Mouse (Mus musculus) Muller cell, postnatal 12 days (primary cell): ENCODE measurements around the gene Chrna1.
"Not testable (repeated sequence)": the region's sequence is repeated elsewhere in the genome, so short reads cannot be mapped to it uniquely, and the experiment has no call there.

ENCODE experiments used
- DNase-seq: peaks from one replicate; pipeline ENCODE4 v3.0.0-alpha.2; 2015; ENCODE audit errors: inconsistent ontology term

Gene Chrna1

DNA sequence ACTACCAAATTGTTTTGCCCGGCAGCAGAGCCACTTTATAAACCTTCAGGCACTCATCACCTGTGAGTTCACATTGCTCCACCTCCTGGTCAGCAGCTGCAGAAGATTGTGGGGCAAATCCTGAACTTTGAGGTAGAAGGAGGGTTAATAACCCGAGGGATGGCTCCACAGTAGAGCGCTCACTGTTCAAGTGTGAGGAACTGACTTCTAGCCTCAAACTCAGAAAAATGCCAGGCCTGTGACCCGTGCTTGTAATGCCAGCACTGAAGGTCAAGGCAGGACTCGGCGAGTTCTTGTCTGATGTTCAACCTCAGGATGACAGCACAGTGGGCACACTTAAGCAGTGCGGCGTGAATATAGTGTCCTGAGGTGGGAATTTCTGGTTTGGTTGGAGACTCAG, 22.2 kb downstream of the Chrna1 start:
- DNase-seq, result no peak

DNA sequence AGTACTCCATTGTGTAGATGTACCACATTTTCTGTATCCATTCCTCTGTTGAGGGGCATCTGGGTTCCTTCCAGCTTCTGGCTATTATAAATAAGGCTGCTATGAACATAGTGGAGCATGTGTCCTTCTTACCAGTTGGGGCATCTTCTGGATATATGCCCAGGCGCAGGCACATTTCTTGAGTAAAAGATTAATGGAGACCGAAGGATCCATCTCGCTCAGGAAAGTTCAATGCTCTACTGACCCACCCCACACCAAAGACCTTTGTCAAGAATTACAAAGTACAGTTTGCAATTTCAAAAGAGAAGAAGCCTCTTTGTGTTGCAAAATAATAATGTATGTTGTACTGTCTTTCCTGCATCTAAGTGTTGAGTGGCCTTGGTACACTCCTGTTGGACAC, 23.1 kb downstream of the Chrna1 start:
- not testable (repeated sequence) for DNase-seq

DNA sequence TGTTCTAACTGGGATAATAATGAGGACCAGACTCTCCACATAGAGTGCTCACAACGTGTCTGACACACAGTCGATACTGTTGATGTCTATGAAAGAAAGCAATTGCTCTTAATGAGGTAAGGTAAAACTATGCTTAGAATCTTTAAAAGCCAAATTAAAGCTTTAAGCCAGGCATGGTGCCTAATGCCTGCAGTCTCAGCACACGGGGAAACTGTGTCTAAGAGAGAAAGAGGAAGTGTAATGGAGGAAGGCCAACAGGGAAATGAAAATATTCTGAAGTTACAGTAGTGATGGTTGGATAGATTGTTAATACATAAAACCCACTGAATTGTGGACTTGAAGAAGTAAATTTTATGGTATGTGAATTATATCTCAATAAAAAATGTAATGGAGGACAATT, 25.7 kb downstream of the Chrna1 start:
- DNase-seq, result no peak

DNA sequence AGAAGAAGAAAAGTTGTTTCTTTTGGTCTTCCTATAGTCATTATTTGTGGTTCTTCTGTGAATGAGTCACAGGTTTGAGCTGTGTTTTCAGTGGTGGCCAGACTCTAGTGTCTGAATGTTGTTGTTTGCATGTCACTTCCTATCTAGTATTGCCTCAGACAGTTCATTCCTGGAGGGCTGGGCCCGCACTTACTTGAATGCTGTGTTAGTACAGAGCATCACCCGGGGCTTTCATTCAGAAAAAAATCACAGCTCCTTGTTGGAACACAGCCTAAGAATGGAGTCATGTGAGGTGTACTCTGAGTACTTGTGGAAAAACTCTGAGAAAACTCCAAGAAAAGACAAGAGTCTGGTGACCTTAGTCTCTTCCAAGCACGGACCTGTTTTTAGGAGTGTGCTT, 27.2 kb downstream of the Chrna1 start:
- DNase-seq, result no peak

DNA sequence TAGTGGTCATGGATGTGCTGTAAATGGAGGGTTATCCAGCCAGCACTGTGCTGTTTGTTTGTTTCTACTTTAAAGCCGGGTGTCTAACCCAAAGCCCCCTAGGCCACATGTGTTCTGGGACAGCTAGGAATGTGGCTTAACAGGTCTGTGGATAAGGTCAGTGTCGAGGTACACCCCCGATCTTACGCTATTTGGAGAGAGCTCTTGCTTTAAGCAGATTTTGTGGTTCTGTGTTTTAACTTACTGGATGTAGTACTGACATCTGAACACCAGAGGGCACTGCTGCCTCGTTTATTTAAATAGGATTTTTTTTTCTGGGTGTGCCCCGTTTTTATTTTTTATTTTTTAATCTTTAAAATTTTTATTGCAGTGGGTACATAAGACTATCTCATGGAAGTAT, 29.4 kb downstream of the Chrna1 start:
- no peak for DNase-seq

DNA sequence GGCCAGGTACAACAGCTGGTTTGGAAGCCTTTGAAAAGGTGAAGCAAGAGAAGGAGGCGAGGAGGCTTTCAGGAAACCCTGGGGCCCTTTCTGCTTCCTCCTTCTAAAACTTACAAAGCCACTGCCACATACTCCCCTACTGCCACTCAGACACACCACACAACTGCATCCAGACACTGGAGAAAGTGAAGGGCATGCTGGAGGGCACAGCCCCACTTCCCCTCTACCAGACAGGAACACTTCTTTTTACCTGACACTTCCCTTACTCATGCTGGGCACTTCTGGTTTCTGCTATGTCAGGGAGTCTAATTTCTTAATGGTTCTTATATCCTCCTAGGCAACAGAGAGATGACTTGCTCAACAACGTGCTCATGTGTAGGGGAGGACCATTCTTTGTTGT, 31.6 kb downstream of the Chrna1 start:
- no peak for DNase-seq

DNA sequence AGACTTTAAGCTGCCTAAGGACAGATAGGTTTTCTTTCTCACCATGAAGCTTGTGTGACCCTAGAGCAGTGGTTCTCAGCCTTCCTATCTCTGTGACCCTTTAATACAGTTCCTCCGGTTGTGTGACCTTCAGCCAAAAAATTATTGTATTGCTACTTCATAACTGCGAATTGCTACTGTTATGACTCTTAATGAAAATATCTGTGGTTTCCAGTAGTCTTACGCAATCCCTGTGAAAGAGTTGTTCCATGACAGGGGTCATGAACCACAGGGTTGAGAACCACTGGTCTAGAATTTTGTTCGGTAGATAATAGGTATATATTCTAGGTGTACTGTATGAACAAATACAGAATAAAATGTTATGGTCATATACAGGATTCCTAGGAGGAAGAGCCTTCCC, 32.9 kb downstream of the Chrna1 start:
- no peak for DNase-seq

DNA sequence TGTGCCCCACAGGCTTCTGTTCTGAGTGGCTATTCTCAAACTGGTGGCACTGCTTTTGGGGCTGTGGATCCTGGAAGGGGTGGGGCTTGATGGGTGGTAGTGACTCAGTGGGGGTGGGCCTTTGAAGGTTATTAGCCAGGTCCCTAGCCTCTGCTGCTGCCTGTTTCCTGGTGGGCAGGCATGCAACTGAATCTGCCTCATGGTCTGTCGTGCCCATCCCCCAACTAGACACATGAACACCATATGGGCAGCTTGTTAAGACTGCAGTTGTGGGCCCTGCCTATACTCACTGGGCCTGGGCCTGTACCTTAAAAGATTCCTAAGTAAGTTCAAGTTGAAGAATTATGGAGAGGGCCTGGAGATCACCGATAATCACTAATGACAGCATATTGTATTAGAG, 34.6 kb downstream of the Chrna1 start:
- no peak for DNase-seq

DNA sequence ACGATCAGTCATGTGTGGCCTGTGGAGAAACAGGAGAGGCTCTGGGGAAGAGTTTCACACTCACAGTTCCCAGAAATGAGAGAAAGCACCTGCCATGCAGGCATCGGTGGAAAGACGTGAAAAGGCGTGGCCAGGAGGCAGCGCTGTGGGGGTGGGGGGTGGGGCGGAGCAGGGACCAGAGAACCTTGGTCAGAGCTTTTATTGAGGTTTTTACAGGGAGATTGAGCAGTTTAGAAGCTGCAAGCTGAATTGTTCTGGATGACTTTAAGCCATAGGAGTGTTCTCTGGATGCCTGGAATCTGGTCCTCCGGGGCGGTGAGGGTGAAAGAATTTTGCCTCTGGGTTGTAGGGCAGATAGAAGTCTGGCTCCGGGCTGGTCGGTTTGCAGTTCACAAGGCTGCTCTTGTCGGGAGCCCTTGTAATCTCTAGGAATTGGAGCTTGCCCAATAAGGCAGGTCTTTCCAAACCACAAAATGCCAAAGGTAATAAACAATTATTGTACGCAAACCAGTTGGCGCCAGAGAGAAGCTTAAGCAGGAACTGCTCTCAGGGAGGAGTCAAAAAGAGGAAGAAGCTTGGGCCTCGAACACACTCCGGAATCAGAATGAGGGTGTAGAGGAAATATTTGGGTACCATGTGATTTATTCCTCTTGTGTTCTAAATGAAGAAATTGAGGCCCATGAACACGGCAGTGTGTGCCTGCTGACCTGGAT, 39.5 kb downstream of the Chrna1 start:
- DNase-seq, result peak; percentile 69

DNA sequence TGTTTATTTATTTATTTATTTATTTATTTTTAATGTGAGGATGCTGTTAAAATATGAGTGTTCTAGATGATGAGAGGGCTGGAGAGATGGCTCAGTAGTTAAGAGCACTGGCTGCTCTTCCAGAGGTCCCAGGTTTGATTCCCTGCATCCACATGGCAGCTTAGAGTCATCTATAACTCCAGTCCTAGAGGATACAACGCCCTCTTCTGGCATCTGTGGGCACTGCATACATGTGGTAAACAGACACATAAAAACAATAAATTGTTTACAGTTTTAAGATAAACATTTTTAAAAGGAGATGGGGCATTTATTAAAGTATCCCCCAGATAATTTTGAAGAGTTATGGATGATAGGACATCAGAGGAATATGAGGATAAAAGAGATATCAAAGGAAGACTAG, 40.4 kb downstream of the Chrna1 start:
- no peak for DNase-seq

DNA sequence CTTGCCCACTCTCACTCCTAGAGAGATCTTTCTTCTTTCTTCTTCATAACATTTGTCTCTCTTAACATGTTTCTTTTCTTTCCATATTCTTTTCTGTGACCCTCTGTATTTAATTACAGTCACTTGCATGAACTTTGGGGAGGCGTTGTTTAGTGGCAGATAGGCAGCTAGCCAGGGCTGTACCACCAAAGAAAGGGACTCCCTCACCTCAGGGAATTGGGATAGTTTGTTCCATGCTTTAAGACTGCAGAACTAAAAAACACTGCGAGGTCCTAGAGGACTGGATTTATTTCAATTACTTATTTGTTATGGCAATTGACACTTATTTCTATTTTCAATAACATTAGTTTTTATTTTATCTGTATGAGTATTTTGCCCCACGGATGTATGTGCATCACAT, 41.0 kb downstream of the Chrna1 start:
- DNase-seq, result no peak

DNA sequence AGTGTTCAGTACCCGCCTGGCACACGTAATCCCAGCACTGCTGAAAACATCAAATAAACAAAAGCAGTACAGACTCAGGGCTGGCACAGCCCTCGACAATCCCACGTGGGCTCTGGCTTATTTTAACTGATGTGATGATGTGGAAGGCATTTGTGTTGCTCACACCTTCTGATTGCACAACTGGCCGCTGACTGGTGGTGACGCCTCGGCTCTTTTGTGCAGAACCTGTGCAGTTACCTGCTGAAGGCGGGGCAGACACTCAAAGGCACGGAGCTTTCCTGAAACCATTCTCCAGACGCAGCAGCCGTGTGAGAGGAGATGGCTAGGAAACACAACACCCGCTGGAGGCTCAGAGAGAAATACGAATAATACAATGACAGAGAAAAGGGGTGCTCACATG, 41.5 kb downstream of the Chrna1 start:
- DNase-seq, result no peak

DNA sequence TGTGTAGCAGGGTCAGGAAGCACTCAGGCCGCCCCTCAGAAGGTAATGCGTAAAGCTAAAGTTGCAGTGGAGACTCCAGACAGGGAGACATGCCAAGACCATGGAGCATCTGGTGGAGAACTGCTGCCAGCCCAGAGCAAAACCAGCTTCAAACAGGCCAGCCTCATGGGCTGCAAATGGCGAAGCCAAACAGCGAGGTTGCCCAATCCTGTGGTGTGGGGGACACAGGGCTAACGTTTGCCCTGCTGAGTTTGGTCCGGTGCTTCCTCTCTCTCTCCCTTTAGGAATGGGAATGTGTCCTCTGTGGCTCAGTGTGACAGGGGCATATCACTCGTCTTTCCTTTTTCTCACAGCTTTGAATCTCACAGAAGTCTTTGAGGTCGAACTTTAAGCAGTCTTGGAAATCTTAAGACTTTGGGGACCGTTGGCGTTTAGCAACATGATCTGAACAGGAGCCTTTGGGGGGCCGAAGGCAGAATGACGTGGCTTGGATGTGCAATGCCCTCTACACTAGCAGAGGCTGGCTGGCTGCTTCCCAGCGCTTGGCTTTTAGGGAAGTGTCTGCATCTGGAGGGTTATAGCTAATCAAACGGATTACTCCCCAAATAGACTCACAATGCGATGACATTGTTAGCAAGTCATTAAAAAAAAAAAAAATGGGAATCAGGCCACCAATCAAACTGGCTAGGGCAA, 43.9 kb downstream of the Chrna1 start:
- no peak for DNase-seq

DNA sequence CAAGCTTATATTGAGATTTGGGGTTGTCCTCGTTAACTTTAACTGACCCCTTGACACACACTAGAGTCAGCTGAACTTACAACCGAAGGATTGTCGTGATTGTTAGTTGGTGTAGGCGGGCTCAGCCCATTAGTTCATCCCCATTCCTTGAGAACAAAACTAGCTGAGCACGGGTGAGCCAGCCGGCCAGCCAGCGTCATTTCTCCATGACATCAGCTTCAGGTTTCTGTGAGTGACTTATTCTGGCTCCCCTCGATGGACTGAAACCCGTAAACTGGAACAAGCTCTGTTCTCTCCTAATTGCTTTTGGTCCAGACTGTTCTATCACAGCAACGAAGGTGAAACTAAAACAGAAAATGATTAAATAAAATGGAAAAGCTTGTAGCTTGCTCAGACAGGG, 45.4 kb downstream of the Chrna1 start:
- DNase-seq, result peak; percentile 36

DNA sequence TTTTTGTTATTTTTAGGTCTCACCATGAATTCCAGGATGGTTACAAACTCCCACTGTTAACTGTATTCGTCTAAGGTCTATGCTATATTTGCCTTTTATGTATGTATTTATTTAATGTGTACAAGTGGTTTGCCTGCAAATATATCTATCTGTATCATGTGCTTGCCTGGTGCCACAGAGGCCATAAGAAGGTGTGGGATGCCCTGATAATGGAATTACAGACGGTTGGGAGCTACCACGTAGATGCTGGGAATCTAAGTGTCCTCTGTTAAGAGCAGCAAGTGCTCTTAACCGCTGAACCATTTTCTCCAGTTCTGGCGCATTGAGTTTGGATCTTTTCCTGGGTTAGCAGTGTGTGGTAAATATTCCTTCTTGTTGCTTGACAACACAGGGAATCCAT, 49.7 kb downstream of the Chrna1 start:
- no peak for DNase-seq

DNA sequence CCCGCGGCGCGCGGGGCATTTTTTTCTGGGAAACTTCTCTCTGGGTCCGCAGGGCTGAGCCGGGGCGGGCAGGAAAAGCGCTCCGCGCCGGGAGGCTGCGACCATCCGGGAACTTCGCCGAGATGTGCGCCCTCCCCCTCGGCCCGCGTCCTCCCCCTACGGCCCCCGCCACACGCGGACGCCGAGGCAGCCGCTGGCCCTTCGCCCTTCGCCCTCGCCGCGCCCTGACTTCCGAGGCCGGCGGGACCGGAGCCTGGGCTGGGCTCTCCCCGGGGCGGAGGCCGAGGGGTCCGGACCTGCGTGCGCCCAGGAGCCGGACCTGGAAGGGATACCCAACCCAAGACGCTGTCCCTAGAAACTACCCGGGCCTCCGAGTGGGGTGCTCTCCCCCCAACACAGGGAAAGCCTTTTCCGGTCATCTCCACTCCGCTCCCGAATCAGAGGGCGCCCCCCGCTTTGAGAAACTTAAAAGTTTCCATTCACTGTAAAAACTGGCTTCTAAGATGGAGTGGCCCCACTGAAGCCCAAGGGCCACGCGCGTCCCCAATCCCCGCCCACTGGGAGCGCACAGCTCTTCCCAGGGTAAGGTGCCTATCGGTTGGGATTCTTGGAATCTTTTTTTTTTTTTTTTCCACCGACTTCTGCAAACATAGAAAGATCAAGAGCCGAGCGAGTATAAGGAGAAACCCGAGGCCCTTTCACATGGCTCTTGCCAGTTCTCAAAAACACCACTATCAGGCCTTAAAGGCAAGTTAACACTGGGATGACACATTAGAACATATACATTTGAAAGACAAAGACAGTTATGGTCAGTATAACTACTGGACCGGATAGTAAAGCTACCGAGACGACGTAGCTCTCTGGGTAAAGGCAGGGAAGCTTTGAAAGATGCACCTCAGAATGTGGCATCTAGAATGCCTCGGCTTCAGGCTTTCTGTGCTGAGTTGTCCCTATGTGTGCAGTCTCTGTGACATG, 50.5 kb downstream of the Chrna1 start, which contains the start of gene Wipf1:
TSS of gene Wipf1 (minus strand) at position 379 of the 975 bp plus-strand sequence.
- DNase-seq, result peak; percentile 85

DNA sequence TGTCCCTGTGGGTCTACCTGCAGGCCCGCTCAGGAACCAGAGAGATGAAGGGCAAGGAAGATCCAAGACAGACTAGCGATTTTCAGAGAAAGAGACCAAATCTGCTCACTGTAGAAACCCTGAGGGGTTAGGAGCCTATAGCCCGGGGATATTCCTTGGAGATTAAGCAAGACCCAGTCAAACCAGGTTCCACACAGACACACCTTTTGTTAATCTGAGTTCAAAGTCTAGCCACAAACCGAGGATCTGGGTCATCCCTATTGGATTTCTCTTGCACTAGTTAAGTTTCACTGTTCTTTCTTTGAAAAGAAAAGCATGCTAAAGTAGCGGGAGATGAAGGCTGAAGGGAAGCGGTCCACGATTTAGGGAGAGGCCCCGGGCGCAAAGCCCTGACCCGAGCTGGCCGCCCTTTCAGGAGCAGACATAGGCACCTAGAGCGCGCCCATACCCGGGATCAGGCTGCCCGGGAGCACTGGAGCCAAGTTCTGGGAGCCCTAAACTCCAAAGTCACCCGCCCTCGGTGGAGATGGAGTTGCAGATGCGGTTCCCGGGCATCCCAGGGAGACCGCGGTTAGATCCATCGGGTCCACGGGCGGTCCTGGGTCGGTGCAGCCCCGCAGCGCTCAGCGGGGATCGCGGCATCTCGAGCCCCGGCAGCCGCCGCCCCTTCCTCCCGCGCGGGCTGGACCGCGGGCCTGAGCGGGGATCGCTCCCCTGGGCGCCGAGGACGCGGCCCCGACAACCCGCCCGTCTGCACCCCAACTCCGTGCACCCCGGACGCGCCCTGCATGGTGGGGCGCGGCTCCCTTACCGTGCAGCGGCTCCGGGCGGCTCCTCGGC, 51.4 kb downstream of the Chrna1 start:
- no peak for DNase-seq

DNA sequence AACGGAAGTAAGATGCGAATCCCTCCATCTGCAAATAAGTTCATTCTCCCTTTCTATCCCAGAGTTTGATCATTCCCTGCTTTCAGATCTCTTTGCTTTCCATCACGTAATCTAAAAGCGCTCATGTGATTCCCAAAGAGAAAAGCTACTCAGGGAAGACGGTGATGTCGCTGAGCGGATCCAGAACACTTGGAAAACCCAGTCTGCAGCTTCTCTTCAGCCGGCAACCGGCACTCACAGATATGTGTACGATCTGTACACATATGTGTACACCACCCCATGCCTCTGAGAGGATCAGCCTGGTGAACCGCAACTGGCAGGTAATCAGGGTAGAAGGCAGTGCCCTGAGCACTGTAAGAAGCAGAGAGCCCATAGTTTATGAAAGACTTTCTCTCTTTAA, 52.2 kb downstream of the Chrna1 start:
- no peak for DNase-seq

DNA sequence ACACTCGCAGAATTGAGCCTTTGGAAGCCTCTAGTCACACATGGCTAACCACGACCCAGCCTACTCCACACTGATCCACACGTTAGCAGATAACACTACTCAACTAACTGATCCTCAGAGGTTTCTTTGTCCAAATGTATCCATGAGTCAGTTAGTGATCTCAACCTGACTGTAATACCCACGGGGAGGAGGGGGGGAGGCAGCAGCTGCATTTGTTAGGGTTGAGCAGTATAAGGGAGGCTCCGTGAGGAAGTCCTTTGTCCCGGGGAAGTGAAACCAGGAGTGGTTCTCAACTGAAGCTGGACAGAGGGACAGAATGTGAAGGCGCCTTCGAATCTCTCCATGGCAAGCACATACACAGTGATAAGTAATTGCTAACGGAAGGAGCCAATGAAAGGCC, 53.4 kb downstream of the Chrna1 start:
- DNase-seq, result peak; percentile 82

DNA sequence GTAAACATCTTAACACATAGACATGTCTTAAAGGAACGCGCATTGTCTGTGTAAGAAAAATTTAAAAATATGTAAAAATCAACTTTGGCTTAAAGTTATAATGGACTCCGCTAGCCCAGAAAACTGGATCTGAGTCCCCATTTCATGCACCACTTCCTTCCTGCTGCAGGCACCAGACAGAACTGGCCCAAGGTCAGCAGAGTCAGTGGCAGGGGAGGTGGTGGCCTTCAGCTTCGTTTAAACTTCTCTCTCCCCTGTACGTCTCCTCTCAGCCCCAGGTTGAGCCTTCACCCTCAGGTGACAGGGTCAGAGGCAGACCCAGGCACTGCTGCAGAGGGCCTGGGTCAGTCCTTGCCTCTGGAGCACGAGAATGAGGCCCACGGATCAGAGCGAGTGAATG, 57.2 kb downstream of the Chrna1 start:
- DNase-seq, result no peak

DNA sequence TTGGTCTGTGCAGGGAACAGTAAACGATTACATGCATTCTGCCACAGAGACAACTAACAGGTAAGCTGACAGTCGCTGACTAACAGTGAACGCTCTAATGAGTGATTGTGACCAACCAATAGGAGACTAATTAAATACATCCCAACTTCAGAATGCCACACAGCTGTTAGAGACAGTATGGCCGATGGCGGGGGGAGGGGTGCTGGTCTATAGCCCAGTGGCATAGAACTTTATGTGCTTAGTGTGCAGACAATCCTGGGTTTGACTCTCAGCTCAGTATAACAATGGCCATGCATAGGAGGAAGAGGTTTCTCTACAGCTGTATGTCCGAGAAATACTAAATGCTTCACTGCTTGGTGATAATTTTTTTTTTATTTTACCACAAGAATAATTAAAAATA, 57.8 kb downstream of the Chrna1 start:
- DNase-seq, result no peak
